Mouse (Mus musculus) fibroblast of lung, adult 2 months (primary cell): ENCODE measurements around the gene Endou.
"Not testable (repeated sequence)": the region's sequence is repeated elsewhere in the genome, so short reads cannot be mapped to it uniquely, and the experiment has no call there.

ENCODE experiments used
- DNase-seq: peaks from one replicate; pipeline ENCODE4 v3.0.0-alpha.2; 2011; ENCODE audit warnings: low read depth

The Endou gene

DNA sequence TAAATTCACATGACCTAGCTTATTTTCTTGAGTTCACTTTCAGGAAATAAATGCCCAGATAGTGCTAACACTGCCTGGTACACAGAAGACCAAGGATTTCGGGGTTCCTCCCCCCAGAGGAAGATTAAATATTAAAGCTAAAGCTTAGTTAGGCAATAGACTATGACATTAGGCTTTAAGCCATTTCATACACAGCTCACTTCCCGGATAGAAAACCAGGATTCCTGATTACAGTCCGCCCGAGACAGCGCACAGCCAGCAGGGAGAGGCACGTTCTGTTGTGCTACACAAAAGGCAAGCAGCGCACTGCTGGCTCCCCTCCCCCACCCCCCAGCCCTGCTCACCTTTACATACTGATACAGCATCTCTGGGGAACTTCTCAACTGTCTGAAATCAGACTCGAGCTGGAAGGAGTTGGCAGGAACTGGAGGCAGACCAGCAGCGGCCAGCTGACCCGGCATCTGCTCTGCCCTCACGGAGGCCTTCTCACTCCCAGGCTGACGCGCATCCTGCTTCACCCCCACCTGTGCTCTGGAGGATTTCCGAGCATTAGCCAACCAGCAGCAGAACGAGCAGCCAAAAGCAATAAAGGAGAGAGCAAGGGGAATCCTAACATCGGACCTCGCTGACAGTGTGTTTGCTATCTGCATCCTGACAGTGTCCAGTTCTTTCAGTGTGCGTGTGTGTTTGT is 51.0 kb downstream of the Endou start:
- no peak for DNase-seq

DNA sequence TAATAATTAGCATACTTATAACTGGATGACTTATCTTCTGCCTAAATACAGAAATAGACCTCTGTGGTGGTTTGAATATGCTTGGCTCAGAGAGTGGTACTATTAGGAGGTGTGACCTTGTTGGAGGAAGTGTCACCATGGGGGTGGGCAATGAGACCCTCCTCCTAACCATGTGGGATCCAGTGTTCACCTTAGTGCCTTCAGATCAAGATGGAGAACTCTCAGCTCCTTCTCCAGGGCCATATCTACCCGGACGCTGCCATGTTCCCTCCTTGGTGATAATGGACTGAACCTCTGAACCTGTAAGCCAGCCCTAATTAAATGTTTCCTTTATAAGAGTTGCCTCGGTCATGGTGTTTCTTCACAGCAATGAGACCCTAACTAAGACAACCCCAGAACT is 53.8 kb downstream of the Endou start:
- no peak for DNase-seq

GRCm38 (mm10) chr15:97675927-97676326 is 55.2 kb downstream of the Endou start:
- no peak for DNase-seq

- no peak for DNase-seq
Observed at GRCm38 (mm10) chr15:97674423-97674822, 56.7 kb downstream of the Endou start.

- no peak for DNase-seq
Observed at GRCm38 (mm10) chr15:97673256-97674000, 57.7 kb downstream of the Endou start.

DNA sequence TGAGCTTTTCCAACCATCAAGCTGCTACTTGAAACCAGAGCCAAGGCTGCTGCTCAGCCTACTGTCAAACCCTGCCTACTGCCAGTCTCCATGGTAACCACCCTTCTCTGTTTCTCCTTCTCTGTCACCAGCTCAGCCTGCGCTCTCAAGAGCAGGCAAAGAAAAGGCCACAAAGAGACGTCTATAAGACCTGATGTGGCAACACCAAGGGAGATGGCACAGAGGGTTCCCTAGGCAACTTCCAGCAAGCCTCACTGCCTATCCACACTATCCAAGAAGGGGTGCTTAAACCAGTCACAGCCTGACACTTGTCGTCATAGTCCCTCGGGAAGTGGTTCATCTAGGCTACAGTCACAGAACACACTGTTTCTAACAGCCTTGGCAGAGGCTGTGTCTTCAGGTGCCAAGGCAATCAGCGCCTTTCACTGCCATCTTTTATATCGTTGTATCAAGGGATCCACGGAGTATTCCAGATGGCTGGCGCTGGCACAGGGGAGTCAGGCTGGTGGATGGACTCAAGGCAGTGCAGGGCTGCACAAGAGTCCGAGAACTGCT is 58.9 kb downstream of the Endou start:
- DNase-seq, result no peak

- no peak for DNase-seq
Observed at GRCm38 (mm10) chr15:97670554-97670953, 60.6 kb downstream of the Endou start.

DNA sequence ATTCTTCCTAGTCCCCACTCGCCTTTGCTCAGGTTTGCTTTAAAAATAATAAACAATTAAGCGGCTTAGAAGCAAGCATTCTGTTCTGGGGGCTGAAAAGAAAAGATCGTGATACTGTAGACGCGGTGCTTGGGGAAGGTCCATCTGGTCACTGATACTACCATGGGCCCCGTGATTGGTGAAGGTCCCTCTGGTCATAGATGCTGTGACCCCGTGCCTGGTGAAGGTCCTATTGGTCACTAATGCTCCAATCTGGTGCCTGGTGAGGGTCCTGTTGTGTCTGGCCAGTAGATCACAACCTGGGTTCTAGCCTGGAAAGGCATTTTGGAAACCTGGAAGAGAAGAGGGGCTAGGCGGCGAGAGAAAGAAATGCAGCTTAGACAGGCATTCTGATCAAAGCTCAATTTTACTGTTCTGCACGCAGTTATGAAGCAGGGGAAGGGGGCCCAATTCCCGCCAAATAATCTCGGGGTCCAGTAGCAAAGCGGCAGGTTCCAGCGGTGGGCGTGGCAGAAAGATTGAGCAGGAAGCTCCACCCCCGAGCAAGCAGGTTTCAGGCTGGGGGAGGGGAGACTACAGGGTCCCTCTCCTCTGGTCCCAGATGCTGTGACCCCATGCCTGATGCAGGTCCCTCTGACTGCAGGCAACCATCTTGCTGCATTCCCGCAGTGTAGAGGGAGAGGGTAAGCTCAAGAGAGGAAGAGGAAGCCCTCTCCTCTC is 62.8 kb downstream of the Endou start:
- not testable (repeated sequence) for DNase-seq

DNA sequence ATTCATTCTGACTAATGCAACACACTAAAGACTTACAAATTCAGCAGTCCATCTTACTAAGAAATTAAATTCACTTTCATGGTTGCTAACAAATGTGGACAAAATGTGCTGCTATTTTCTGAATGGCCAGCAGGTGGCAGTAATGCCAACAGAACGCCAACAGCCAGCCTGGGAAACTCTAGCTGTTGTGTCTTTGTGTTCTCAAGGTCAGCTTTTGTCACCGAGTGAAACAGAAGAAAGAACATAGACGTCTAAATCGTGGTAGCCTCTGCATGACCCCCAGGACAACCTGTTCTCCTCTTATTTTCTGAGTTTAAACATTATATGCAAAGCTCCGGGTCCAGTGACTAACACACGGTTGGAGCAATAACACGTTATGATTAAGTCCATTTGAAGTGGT is 63.7 kb downstream of the Endou start:
- peak; percentile 29 for DNase-seq

- no peak for DNase-seq
Observed at GRCm38 (mm10) chr15:97666457-97666770, 64.7 kb downstream of the Endou start.

DNA sequence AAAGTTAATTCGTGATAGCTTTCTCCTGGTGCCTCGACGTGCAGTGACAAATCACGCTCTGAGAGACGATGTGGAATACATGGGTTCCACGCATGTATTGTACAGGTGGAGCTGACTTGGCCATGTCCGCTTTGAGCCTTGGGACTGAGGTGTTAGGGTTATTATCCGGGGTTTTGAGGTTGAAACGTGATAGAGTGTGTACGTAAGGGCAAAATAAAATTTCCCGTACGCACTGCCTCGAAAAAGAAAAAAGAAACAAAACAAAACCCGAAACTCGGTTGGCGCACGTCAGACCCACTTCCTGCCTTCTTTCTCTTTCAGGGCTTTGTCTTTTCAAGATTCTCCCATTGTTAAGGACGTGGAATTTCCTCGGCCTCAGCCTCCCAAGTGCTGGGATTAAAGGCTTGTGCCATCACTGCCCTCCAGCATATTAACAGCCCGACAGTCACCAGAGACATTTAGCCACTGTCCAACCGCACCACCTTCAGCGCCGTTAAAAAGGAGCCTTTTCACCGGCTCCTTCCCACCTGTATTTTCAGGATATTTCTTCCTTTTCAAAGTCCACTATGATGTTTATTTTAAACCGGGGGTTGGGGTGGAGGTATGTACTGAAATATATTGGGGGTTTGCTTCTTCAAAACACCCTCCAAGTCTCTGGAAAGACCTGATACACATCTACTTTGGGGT is 65.2 kb downstream of the Endou start:
- DNase-seq, result no peak

DNA sequence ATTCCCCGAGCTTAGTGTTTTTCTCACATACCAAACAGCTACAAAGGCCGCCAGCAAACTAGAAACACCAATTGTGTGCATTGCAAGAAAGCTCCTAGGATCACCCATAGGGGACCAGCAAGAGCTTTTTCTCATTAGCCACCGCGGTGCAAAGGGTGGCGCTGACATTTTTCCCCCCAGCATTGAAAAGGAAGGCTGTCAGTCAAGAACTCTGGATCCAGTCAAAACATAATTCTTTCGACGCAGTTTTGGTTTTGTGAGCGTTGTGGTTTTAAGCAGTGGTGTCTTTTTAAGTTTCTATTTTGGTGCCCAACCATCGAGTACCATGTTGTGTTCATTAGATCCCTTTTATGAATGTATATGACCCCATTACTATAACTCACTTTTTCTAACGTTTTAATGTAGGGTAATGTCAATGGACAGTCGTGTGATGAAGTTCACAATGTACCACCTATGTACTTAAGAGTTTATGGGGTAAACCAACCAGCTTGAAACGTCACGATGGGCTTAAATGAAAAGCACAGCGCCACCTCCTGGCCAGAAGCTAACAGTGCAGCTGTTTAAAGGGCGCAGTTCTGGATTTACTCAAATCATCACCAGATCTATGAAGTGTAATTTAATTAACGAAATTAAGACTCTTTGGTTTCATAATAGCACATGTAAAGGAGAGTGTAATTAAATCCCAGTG is 66.0 kb downstream of the Endou start:
- DNase-seq, result no peak

- DNase-seq, result peak; percentile 46
Observed at GRCm38 (mm10) chr15:97663750-97664406, 67.3 kb downstream of the Endou start.
